Comparison of ENCODE assay signal across 8 mouse cellular contexts in genomic region chr10:71344579-71345143, GRCm38 (mm10). TPM values are rescaled to one million over a fixed set of nuclear protein-coding genes. Genes with fewer than 3 reads are reported as not detected.
A peak's percentile ranks its signal among the peaks of the same experiment; 100 is the strongest.
DNase-seq lines count a peak whose midpoint lies in the region; ATAC-seq and TF ChIP-seq lines count a peak whose summit lies in the region.

Cisd1 (minus strand) TSS chr10:71344954.

- H3K4me1 ChIP-seq in cortical plate, adult 2 months (ENCODE audit: control insufficient read depth, insufficient read depth, low read length), result peaks cover 8% of the 10 kb centered on the region; the same call in 1 of the 2 replicates

- DNase-seq in gastrocnemius, postnatal 10 days, result peak; percentile 95
- peak; percentile 96 for DNase-seq in induced T-regulatory cell, adult 2 months (ENCODE audit: low read depth)
- DNase-seq in left cerebral cortex, adult 9 months (ENCODE audit: low spot score in 2 of 2), result peak; percentile 85 to 91
- peak; percentile 95 for DNase-seq in right cerebral cortex, postnatal 14 days
- DNase-seq in urinary bladder, postnatal 36 days (ENCODE audit: low spot score in 2 of 2), result peak; percentile 86 to 95

- TF ChIP-seq POLR2A in cortical plate, adult 2 months (IDR thresholded peaks at IDR 0.05; ENCODE audit: extremely low read depth, insufficient read depth, low read length), result peak; percentile 72; the same call in 1 of the 2 replicates

- ATAC-seq in activated CD4-positive, CD25-positive, alpha-beta regulatory T cell, adult 4 months, result peak; percentile 55
- ATAC-seq in megakaryocyte progenitor cell, adult 5-6 weeks (replicated peaks; ENCODE audit: poor library complexity), result peak; percentile 33

- peak within 1 kb of the TSS; percentile 53 for H3K4me3 ChIP-seq in cortical plate, adult 2 months (ENCODE audit: insufficient read depth, low read length)

- TF ChIP-seq CTCF in cortical plate, adult 2 months (IDR thresholded peaks at IDR 0.05; ENCODE audit: extremely low read depth, insufficient read depth, low read length), result no peak

- H3K27ac ChIP-seq in cortical plate, adult 2 months (ENCODE audit: insufficient read depth, low read length), result peak within 1 kb of the TSS; percentile 61; the same call in 1 of the 2 replicates

RNA-seq across cellular contexts. Expression of gene Cisd1, which starts in this region (rescaled TPM):
- polyA plus RNA-seq in activated CD4-positive, CD25-positive, alpha-beta regulatory T cell, adult 4 months (2017; shearing (Covaris generic)), result 10 to 100 TPM; 34.7 to 43.2 TPM
- polyA plus RNA-seq in cortical plate, adult 2 months (2012; rRNA removed), result 172 and 178 TPM in 2 replicates
- 10 to 100 TPM; 78.0 to 93.6 TPM for total RNA-seq in gastrocnemius, postnatal 10 days (2021)
- 32.8 and 36.6 TPM in 2 replicates for total RNA-seq in megakaryocyte progenitor cell, adult 5-6 weeks (2015)
- 14.7 and 15.4 TPM in 2 replicates for total RNA-seq in megakaryocyte progenitor cell, adult 5-6 weeks (2017)

Comparison
In these comparisons a context has a peak if more than half of its experiments do, and no peak if none do; other contexts are left out.
1. Peak in every context shown above with its lines: DNase-seq, ATAC-seq, H3K4me3 ChIP-seq and H3K27ac ChIP-seq.